12 mouse cellular contexts compared by ENCODE assay signal in the genomic region with DNA sequence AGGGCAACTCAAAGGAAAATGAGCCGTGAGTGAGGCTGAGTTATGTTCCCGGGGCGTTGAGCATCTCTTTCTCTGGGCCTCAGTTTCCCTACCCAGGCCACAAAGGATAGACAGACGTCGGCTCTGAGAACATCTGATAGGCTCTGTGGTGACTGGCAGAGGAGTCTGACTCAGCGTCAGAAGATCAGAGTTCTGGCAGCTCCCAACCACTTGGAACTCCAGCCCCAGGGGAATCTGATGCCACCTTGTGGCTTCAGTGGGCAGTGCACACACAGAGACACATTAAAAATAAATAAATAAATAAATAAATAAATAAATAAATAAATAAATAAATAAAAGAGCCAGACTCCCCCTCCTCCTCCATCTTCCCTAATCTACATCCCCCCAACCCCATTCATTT. TPM values are rescaled to one million over a fixed set of nuclear protein-coding genes. Genes with fewer than 3 reads are reported as not detected.
DNase-seq lines count a peak whose midpoint lies in the region; ATAC-seq and TF ChIP-seq lines count a peak whose summit lies in the region.
"Had no signal": no experiment of that assay in that cellular context is flagged by ENCODE, and none has a peak within 500 bp of the region (broad histone marks: within the 10 kb centered on the region; RNA-seq: fewer than 3 reads in every experiment).

No protein-coding gene starts in this region.

- no peak for TF ChIP-seq POLR2A in small intestine, adult 2 months (IDR thresholded peaks at IDR 0.05; ENCODE audit: low read depth, low read length)

- peaks cover 2% of the 10 kb centered on the region; the same call in 1 of the 2 replicates for H3K4me1 ChIP-seq in small intestine, adult 2 months (ENCODE audit: control insufficient read depth, insufficient read depth, insufficient read length, low read length)
- H3K4me1 ChIP-seq in neural tube, embryonic 15.5 days: peaks cover 17% of the 10 kb centered on the region

- H3K27me3 ChIP-seq in small intestine, adult 2 months (ENCODE audit: control insufficient read depth, insufficient read depth, low read length): no peaks in the 10 kb centered on the region
- no peaks in the 10 kb centered on the region for H3K27me3 ChIP-seq in neural tube, embryonic 15.5 days (replicated peaks)
- H3K27me3 ChIP-seq: heart, embryonic 15.5 days had no signal

- H3K9me3 ChIP-seq in neural tube, embryonic 15.5 days (replicated peaks): no peaks in the 10 kb centered on the region
- H3K9me3 ChIP-seq: heart, embryonic 15.5 days had no signal

- H3K4me2 ChIP-seq in neural tube, embryonic 15.5 days: no peak overlapping the region
- H3K4me2 ChIP-seq: heart, embryonic 15.5 days had no signal

- no peak for ATAC-seq in neural tube, embryonic 15.5 days (ENCODE audit: low FRiP score)

- peak; percentile 47 to 57 for DNase-seq in cerebellum, postnatal 10 days
- no peak for DNase-seq in cerebellum, postnatal 4 days (ENCODE audit: low spot score in 2 of 2)
- DNase-seq in kidney, postnatal 4 days: peak; percentile 47 to 57
- no peak for DNase-seq in kidney, adult 18-20 months
- DNase-seq in thymus, postnatal 14 days: peak; percentile 25
- no peak for DNase-seq in thymus, postnatal 25 days
- DNase-seq: cerebellum, postnatal 25 days; gastrocnemius, postnatal 14 days; kidney, adult 9 months had no signal

- no peak overlapping the region for H3K27ac ChIP-seq in small intestine, adult 2 months (ENCODE audit: insufficient read depth, low read depth, low read length)
- H3K27ac ChIP-seq in neural tube, embryonic 15.5 days (replicated peaks): no peak overlapping the region
- H3K27ac ChIP-seq: heart, embryonic 15.5 days had no signal

- TF ChIP-seq CTCF in small intestine, adult 2 months (IDR thresholded peaks at IDR 0.05; ENCODE audit: extremely low read depth, insufficient read length, insufficient replicate concordance, low read depth, low read length): 0 out of 2 replicates have a peak, but pooled peaks have one; percentile 6

- WGBS in small intestine, adult 2 months: 78% methylated on average over 6 of the region's 6 CpGs
- 82% methylated on average over 6 of the region's 6 CpGs for WGBS in neural tube, embryonic 15.5 days

- no peaks in the 10 kb centered on the region for H3K36me3 ChIP-seq in small intestine, adult 2 months (ENCODE audit: control insufficient read depth, insufficient read depth, low read length)
- H3K36me3 ChIP-seq in neural tube, embryonic 15.5 days: no peaks in the 10 kb centered on the region
- H3K36me3 ChIP-seq: heart, embryonic 15.5 days had no signal

- no peak overlapping the region for H3K9ac ChIP-seq in neural tube, embryonic 15.5 days (replicated peaks)
- H3K9ac ChIP-seq: heart, embryonic 15.5 days had no signal

- no peak overlapping the region for H3K4me3 ChIP-seq in small intestine, adult 2 months (ENCODE audit: low read depth, low read length)
- H3K4me3 ChIP-seq in neural tube, embryonic 15.5 days (replicated peaks): no peak overlapping the region
- H3K4me3 ChIP-seq: heart, embryonic 15.5 days had no signal

RNA-seq across cellular contexts. Expression of gene Hhipl1, which starts 9.0 kb away (rescaled TPM):
- 0.76 and 1.1 TPM in 2 replicates for polyA plus RNA-seq in small intestine, adult 2 months (2012; rRNA removed)
- 2.7 and 3.2 TPM in 2 replicates for polyA plus RNA-seq in neural tube, embryonic 15.5 days (2015; fragmentation: Nextera tagmentation; extraction: Ambion mirVana)

RNA-seq across cellular contexts. Expression of gene Ccdc85c, which starts 21.8 kb away (rescaled TPM):
- polyA plus RNA-seq in small intestine, adult 2 months (2012; rRNA removed): 58.8 and 100 TPM in 2 replicates
- polyA plus RNA-seq in neural tube, embryonic 15.5 days (2015; fragmentation: Nextera tagmentation; extraction: Ambion mirVana): 10.5 and 11.9 TPM in 2 replicates

RNA-seq across cellular contexts. Expression of gene Cyp46a1, which starts 37.1 kb away (rescaled TPM):
- 0.51 and 1.2 TPM in 2 replicates for polyA plus RNA-seq in small intestine, adult 2 months (2012; rRNA removed)
- polyA plus RNA-seq in neural tube, embryonic 15.5 days (2015; fragmentation: Nextera tagmentation; extraction: Ambion mirVana): 29.5 and 33.2 TPM in 2 replicates

Comparison
In these comparisons a context has a peak if more than half of its experiments do, and no peak if none do; other contexts are left out.
1. DNase-seq: peak in cerebellum, postnatal 10 days (2 of 2), kidney, postnatal 4 days (2 of 2) and thymus, postnatal 14 days (single experiment); none in cerebellum, postnatal 4 days (0 of 2), kidney, adult 18-20 months (single experiment) and thymus, postnatal 25 days (single experiment).
2. RNA of gene Cyp46a1, which starts 37.1 kb away (polyA plus RNA-seq): 29.5 to 33.2 TPM in neural tube, embryonic 15.5 days; 0.51 to 1.2 TPM in small intestine, adult 2 months; every median in the first group is over 10 times any median in the second.